Mouse (Mus musculus) intestine, postnatal 0 days (tissue): Measurements from ENCODE around the gene Rdh16f1. TPM values are rescaled to one million over a fixed set of nuclear protein-coding genes. Genes with fewer than 3 reads are reported as not detected.
A peak's percentile ranks its signal among the peaks of the same experiment; 100 is the strongest.

ENCODE experiments used
- ATAC-seq: fragments of 200-750 bp; cut with Nextera tagmentation; 2 replicates; pipeline ENCODE4 v1.8.0; 2017; ENCODE audit warnings: mild to moderate bottlenecking, moderate TSS enrichment, moderate library complexity
- H3K27ac ChIP-seq: fragments of 300-500 bp; sonication (generic); 2 replicates; pipeline ENCODE4 v1.5.1; 2014; ENCODE audit warnings: mild to moderate bottlenecking, low read depth, low read length, moderate library complexity
- H3K27me3 ChIP-seq: fragments of 300-500 bp; sonication (generic); replicated peaks from 2 replicates; pipeline ENCODE4 v1.6.1; 2014; ENCODE audit warnings: low read length, mixed read lengths; ENCODE audit not compliant: control insufficient read depth, insufficient read depth
- H3K36me3 ChIP-seq: fragments of 300-500 bp; sonication (generic); 2 replicates; pipeline ENCODE4 v1.6.1; 2014; ENCODE audit warnings: mild to moderate bottlenecking, moderate library complexity; ENCODE audit not compliant: control insufficient read depth, insufficient read depth
- H3K4me1 ChIP-seq: fragments of 300-500 bp; sonication (generic); replicated peaks from 2 replicates; pipeline ENCODE4 v1.6.1; 2014; ENCODE audit warnings: antibody characterized with exemption, low read length, mixed read lengths; ENCODE audit not compliant: control insufficient read depth, insufficient read depth
- H3K4me2 ChIP-seq: fragments of 300-500 bp; sonication (generic); replicated peaks from 2 replicates; pipeline ENCODE4 v1.6.1; 2014; ENCODE audit warnings: low read depth, mild to moderate bottlenecking, moderate library complexity
- H3K4me3 ChIP-seq: fragments of 300-500 bp; sonication (generic); 2 replicates; pipeline ENCODE4 v1.5.1; 2014; ENCODE audit warnings: low read depth, low read length
- H3K9ac ChIP-seq: fragments of 300-500 bp; sonication (generic); 2 replicates; pipeline ENCODE4 v1.6.1; 2014; ENCODE audit warnings: mild to moderate bottlenecking, low read depth, low read length
- H3K9me3 ChIP-seq: fragments of 300-500 bp; sonication (generic); 2 replicates; pipeline ENCODE4 v1.6.1; 2016; ENCODE audit warnings: mixed run types; ENCODE audit not compliant: control insufficient read depth
- CTCF ChIP-seq: sonication (generic); IDR thresholded peaks from 2 replicates; pipeline ENCODE4 v1.5.1; 2016; ENCODE audit warnings: low read depth, mild to moderate bottlenecking, control low read depth, antibody characterized with exemption, moderate library complexity
- WGBS: fragments of 180-500 bp; shearing (Covaris S2); extraction: QIAGEN DNeasy Blood & Tissue Kit; methylation state at CpG from one replicate; pipeline ENCODE4 v1.1.7; 2014; 5-methylcytosine and 5-hydroxymethylcytosine counted together
- polyA plus RNA-seq: library from polyadenylated mRNA; unstranded; fragments of >200 nt; fragmentation: Nextera tagmentation; extraction: Ambion mirVana; gene quantifications from 2 replicates; pipeline ENCODE4 v1.2.1, GENCODE M21; 2015

The Rdh16f1 gene
- polyA plus RNA-seq, 1 experiment from 2014 or later = 0.43 TPM

DNA sequence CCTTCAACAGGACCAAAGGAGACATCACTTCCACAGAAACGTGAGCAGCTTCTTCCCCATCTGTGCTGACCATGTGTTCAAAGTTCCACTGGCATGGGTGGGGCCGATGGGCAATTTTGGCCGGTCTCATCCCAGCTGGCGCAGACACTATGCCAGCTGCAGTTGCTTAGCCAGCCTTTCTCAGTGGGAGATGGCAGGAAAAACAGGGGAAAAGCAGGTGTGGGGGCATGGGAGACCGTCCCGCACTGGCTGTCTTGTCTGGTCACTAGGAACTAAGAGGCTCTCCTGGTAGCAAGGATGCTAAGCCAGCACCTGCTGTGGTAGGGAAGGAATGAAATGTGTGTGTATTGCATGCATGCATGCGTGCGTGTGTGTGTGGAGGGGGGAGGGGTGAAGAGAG lies 31.1 kb upstream of the Rdh16f1 start:
- ATAC-seq = no peak

DNA sequence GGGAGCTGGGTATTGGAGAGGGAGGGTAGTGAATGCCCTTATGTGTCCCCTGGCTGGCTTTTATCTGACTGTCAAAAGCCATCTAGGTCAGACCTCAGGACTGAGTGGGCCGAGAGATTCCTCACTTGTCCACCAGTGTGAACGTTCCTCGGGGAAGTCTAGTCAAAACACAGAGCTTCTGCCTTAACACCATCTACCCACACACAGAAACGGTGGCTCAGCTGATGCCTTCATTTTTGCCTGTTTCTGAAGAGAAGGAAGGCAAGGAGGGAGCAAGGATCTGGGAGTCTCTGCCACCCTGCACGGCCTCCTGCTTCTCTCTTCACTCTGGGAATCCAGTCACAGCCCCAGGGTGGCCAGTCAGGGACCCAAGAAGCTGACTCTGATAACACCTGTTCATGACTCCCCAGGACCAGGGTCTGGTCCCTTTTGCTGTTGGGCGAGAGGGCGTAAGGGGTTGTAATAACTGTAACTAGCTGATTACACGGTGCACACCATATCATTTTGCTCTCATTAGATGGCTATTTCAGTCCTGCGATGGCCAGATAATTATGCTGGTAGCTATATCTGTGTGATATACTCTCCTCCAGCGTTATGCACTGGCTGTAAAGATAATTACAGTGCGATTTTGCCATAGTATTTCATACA lies 29.2 kb upstream of the Rdh16f1 start:
- H3K36me3 ChIP-seq = no peaks in the 10 kb centered on the region
- H3K4me2 ChIP-seq = no peak overlapping the region
- H3K4me3 ChIP-seq = no peak overlapping the region
- ATAC-seq = no peak
- WGBS = 62% methylated on average over 11 of the region's 11 CpGs
- TF ChIP-seq CTCF = no peak
- H3K27ac ChIP-seq = no peak overlapping the region
- no peak overlapping the region for H3K9ac ChIP-seq
- H3K9me3 ChIP-seq = no peaks in the 10 kb centered on the region
- H3K27me3 ChIP-seq = no peaks in the 10 kb centered on the region
- H3K4me1 ChIP-seq = no peaks in the 10 kb centered on the region

More for the DNA sequence above, 31.1 kb upstream of the Rdh16f1 start:
- Histone ChIP-seq H3K9me3 (no peaks in the 10 kb centered on the region), H3K9ac (no peak overlapping the region), H3K27me3 (no peaks in the 10 kb centered on the region), H3K4me1 (no peaks in the 10 kb centered on the region), H3K4me3 (no peak overlapping the region), H3K36me3 (no peaks in the 10 kb centered on the region), H3K27ac (no peak overlapping the region), H3K4me2 (no peak overlapping the region)
- 69% methylated on average over 8 of the region's 8 CpGs for WGBS
- no peak for TF ChIP-seq CTCF

DNA sequence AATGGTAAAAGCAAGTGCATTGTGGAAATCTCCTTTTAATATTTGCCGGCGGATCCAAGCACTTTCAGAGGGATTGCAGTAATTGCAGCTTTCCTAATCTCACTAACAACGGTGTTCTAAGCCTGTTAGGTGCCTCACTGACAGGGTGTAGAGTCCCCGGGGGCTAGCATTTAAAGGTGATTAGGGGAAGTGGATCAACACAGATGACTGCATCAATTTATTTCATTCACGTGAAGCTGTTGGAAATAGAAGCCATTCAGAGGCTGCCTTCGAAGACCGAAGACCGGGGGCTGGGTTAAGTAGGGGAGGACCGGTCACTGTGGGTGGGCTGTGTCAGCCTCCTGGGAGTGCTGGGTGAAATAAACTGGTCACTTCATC lies 28.7 kb upstream of the Rdh16f1 start:
- no peak for ATAC-seq

DNA sequence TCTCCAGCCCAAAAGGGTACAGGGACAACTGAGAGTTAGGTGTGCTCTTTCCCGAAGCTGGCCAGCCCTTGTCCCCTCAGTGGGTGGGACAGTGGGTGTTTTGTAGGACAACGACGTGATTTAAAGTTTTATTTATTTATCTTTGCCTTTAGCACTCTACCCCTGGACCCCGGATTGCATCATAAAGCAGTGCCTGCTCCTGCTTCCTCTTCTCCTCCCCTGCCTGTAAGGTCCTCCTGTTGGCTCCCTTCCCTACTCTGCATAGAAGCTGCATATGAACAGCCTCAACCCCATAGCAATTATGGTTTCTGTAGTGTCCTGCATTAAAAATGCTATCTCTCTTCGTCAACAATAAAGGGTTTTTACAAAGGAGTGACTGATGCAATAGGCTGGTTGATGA lies 28.2 kb upstream of the Rdh16f1 start:
- H3K4me1 ChIP-seq = no peaks in the 10 kb centered on the region
- no peak overlapping the region for H3K4me2 ChIP-seq
- no peak overlapping the region for H3K4me3 ChIP-seq
- 11% methylated on average over 5 of the region's 5 CpGs for WGBS
- H3K9ac ChIP-seq = no peak overlapping the region
- TF ChIP-seq CTCF = no peak
- no peaks in the 10 kb centered on the region for H3K9me3 ChIP-seq
- H3K36me3 ChIP-seq = no peaks in the 10 kb centered on the region
- no peak for ATAC-seq
- H3K27ac ChIP-seq = no peak overlapping the region
- no peaks in the 10 kb centered on the region for H3K27me3 ChIP-seq

More for the DNA sequence above, 28.7 kb upstream of the Rdh16f1 start:
- Histone ChIP-seq H3K27me3 (no peaks in the 10 kb centered on the region), H3K4me2 (no peak overlapping the region), H3K36me3 (no peaks in the 10 kb centered on the region), H3K9me3 (no peaks in the 10 kb centered on the region), H3K27ac (no peak overlapping the region), H3K9ac (no peak overlapping the region), H3K4me1 (no peaks in the 10 kb centered on the region), H3K4me3 (no peak overlapping the region)
- 46% methylated on average over 9 of the region's 9 CpGs for whole genome bisulfite sequencing
- no peak for TF ChIP-seq CTCF

DNA sequence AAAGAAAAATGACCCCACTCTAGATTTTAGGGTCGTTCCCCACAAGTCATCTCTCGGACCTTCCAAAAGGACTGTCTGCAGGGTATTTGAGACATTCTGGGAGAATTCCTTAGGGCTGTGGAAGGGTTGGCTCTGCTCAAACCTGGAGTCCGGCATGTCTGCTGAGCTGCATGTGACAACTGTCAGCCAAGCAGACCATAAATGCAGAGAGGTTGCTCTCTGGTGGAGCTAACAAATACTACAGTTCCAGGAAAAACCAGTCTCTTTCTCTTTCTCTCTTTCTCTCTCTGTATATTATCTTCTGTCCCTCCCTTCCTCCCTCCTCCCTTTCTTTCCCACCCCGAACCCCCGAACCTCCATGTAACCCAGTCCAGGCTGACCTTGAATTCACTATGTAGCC lies 25.2 kb upstream of the Rdh16f1 start:
- Histone ChIP-seq H3K4me2 (no peak overlapping the region), H3K36me3 (no peaks in the 10 kb centered on the region), H3K9ac (no peak overlapping the region), H3K27ac (no peak overlapping the region), H3K9me3 (no peaks in the 10 kb centered on the region), H3K27me3 (no peaks in the 10 kb centered on the region), H3K4me3 (no peak overlapping the region), H3K4me1 (0 out of 2 replicates have a peak, but pooled peaks cover 3% of the 10 kb centered on the region)
- WGBS = 30% methylated on average over 5 of the region's 5 CpGs
- TF ChIP-seq CTCF = peak; percentile 86
- ATAC-seq = no peak

DNA sequence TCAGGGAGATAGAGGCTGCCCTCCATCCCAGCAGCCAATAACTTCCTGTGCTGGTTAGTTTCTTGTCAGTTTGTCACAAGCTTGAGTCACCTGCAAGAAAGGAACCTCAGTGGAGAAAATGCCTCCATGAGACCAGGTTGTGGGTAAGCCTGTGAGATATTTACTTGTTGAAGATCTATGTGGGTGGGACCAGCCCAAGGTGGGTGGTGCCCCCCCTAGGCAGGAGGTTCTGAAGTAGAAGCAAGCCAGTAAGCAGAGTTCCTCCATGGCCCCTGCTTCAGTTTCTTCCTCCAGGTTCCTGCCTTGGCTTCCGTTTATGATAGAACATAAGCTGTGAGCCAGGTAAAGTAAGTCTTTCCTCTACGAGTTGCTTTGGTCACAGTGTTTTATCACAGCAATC lies 23.3 kb upstream of the Rdh16f1 start:
- no peak for TF ChIP-seq CTCF
- WGBS = 62% methylated on average over 2 of the region's 2 CpGs
- H3K27ac ChIP-seq = no peak overlapping the region; the same call in 1 of the 2 replicates
- H3K4me2 ChIP-seq = no peak overlapping the region
- no peak overlapping the region for H3K9ac ChIP-seq
- H3K27me3 ChIP-seq = no peaks in the 10 kb centered on the region
- no peaks in the 10 kb centered on the region for H3K9me3 ChIP-seq
- ATAC-seq = no peak
- H3K36me3 ChIP-seq = 0 out of 2 replicates have a peak, but pooled peaks cover 2% of the 10 kb centered on the region
- no peak overlapping the region for H3K4me3 ChIP-seq
- 0 out of 2 replicates have a peak, but pooled peaks cover 3% of the 10 kb centered on the region for H3K4me1 ChIP-seq
